Mouse (Mus musculus) midbrain, embryonic 16.5 days (tissue): ENCODE results near the gene Isy1. TPM values are rescaled to one million over a fixed set of nuclear protein-coding genes. Genes with fewer than 3 reads are reported as not detected.

Experiments used
- ATAC-seq: fragments of 200-750 bp; cut with Nextera tagmentation; 2 replicates; pipeline ENCODE4 v1.8.0; 2017; ENCODE audit warnings: moderate TSS enrichment
- H3K27ac ChIP-seq: fragments of 300-500 bp; sonication (generic); 2 replicates; pipeline ENCODE4 v1.5.1; 2014; ENCODE audit warnings: mild to moderate bottlenecking, low read length, mixed read lengths
- H3K27me3 ChIP-seq: fragments of 300-500 bp; sonication (generic); 2 replicates; pipeline ENCODE4 v1.6.1; 2014; ENCODE audit warnings: low read depth, low read length, mixed read lengths; ENCODE audit not compliant: control insufficient read depth, insufficient read depth
- H3K36me3 ChIP-seq: fragments of 300-500 bp; sonication (generic); 2 replicates; pipeline ENCODE4 v1.6.1; 2014; ENCODE audit warnings: mild to moderate bottlenecking, low read length, moderate library complexity, mixed read lengths; ENCODE audit not compliant: control insufficient read depth, insufficient read depth
- H3K4me1 ChIP-seq: fragments of 300-500 bp; sonication (generic); 2 replicates; pipeline ENCODE4 v1.6.1; 2014; ENCODE audit warnings: mild to moderate bottlenecking, low read length, mixed read lengths; ENCODE audit not compliant: control insufficient read depth, insufficient read depth
- H3K4me2 ChIP-seq: fragments of 300-500 bp; sonication (generic); 2 replicates; pipeline ENCODE4 v1.6.1; 2014; ENCODE audit warnings: mild to moderate bottlenecking, low read length, mixed read lengths
- H3K4me3 ChIP-seq: fragments of 300-500 bp; sonication (generic); 2 replicates; pipeline ENCODE4 v1.5.1; 2014; ENCODE audit warnings: low read depth, mild to moderate bottlenecking, low read length, moderate library complexity, mixed read lengths
- H3K9ac ChIP-seq: fragments of 300-500 bp; sonication (generic); 2 replicates; pipeline ENCODE4 v1.6.1; 2014; ENCODE audit warnings: low read depth, low read length, mixed read lengths
- H3K9me3 ChIP-seq: fragments of 300-500 bp; sonication (generic); replicated peaks from 2 replicates; pipeline ENCODE4 v1.6.1; 2014; ENCODE audit warnings: mild to moderate bottlenecking, low read length, mixed read lengths; ENCODE audit not compliant: control insufficient read depth, poor library complexity, severe bottlenecking
- WGBS: fragments of 180-500 bp; shearing (Covaris S2); extraction: QIAGEN DNeasy Blood & Tissue Kit; methylation state at CpG from one replicate; pipeline ENCODE4 v1.1.7; 2014; 5-methylcytosine and 5-hydroxymethylcytosine counted together
- polyA plus RNA-seq: library from polyadenylated mRNA; unstranded; fragments of >200 nt; fragmentation: Nextera tagmentation; extraction: Ambion mirVana; gene quantifications from 2 replicates; pipeline ENCODE4 v1.2.1, GENCODE M21; 2015

Gene Isy1
- polyA plus RNA-seq, 1 experiment from 2014 or later = 26.2 TPM

- WGBS = 89% methylated on average over 11 of the region's 11 CpGs
- no peak overlapping the region for H3K4me3 ChIP-seq
Observed at GRCm38 (mm10) chr6:87779174-87780165, 59.1 kb downstream of the Isy1 start.

DNA sequence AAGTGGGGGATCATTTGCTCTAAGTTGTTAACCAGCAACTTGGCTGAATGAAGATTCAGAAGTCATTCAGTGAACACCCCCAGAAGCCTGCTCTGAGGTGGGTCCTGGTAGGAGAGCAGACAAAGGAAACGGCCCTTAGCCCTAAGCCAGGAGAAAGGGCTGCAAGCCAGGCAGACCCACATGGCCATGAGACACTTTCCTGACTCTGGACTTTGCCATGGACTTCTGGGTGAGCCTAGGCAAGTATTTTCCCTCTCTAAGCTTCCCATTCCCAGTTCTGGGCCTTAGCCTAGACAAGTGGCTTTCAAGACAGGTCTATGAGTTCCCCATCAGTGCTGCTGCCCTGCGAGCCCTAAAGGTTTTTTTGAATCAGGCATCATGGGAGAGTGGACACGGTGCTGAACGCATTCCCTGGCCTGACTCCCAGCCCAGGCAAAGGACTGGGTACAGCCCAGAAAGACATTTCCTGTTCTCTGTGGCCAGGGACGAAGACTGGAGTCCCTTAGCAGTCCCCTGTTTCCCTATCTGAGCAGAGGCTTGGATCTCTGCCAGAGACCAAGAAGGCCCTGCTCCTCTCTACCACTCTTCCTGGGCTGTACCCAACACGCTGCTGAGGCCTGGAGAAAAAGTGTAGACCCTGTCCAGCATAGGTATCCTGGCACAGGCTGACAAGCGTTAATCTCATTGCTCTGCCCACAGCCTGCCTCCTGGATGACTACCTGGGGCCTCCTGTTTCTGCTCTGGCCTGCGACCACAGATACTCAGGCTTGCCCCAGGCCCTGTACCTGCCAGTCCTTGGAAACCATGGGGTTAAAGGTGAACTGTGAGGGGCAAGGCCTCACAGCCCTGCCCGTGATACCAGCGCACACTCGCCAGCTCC, 60.1 kb downstream of the Isy1 start:
- ATAC-seq = no peak
- H3K4me3 ChIP-seq = no peak overlapping the region
- H3K4me2 ChIP-seq = no peak overlapping the region
- H3K9me3 ChIP-seq = no peaks in the 10 kb centered on the region
- 77% methylated on average over 11 of the region's 11 CpGs for WGBS
- no peaks in the 10 kb centered on the region for H3K4me1 ChIP-seq
- H3K27me3 ChIP-seq = no peaks in the 10 kb centered on the region
- no peak overlapping the region for H3K9ac ChIP-seq
- H3K36me3 ChIP-seq = no peaks in the 10 kb centered on the region
- H3K27ac ChIP-seq = no peak overlapping the region

More at GRCm38 (mm10) chr6:87779174-87780165, 59.1 kb downstream of the Isy1 start:
- Histone ChIP-seq H3K9ac (no peak overlapping the region), H3K36me3 (no peaks in the 10 kb centered on the region), H3K27me3 (no peaks in the 10 kb centered on the region), H3K4me1 (no peaks in the 10 kb centered on the region), H3K27ac (no peak overlapping the region), H3K9me3 (no peaks in the 10 kb centered on the region), H3K4me2 (no peak overlapping the region)
- no peak for ATAC-seq

DNA sequence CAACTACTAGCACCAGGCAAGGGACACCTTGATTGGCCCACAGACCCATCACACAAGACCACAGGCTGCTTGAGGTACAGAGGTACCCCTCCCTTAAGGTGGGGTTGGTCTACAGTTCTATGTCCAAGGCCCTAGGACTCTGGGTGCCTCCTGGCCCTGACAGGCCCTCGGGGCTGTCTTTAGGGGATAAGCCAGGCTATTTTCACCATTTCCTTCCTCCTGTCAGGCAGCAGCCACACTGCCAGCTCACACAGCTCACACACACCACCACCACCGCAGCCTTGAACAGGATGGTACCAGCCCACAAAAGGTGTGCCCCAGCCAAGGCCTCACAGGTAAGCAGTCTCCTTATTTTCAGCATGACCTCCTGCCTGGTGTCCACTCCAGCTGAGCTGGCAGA, 60.8 kb downstream of the Isy1 start, which contains the start of gene Gp9:
Gene Gp9, plus strand, starts transcription at position 231 of the 400 bp plus-strand sequence.
- Histone ChIP-seq H3K27ac (no peak within 1 kb of the TSS), H3K9me3 (no peaks in the 10 kb centered on the region), H3K4me2 (no peak within 1 kb of the TSS), H3K9ac (no peak within 1 kb of the TSS), H3K27me3 (no peaks in the 10 kb centered on the region), H3K4me1 (no peaks in the 10 kb centered on the region), H3K36me3 (no peaks in the 10 kb centered on the region), H3K4me3 (no peak within 1 kb of the TSS)
- ATAC-seq = no peak
- 79% methylated on average over 2 of the region's 2 CpGs for WGBS

DNA sequence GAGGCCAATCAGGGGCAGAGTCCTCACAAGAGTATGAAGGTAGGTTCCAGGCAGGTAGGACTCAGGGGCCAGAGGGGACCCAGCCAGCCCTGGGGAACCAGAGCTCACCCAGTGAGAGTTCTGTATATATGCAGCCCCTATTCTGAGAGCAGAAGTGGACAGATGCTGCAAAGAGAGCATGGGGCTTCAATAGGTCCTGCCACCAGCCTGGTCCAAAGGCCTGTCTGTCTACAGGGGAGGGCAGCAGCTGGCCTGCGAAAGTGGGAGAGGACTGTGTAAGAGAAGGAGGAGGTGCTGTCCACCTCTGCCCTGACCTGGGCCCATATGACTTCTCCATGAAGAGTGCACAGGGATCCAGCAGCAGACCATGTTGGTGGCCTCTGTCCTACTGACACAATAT, 61.9 kb downstream of the Isy1 start:
- H3K27me3 ChIP-seq = no peaks in the 10 kb centered on the region
- 83% methylated on average over 1 of the region's 1 CpGs for WGBS

GRCm38 (mm10) chr6:87775588-87776245, 62.9 kb downstream of the Isy1 start:
- no peak for ATAC-seq
- Histone ChIP-seq H3K36me3 (no peaks in the 10 kb centered on the region), H3K4me1 (no peaks in the 10 kb centered on the region), H3K9me3 (no peaks in the 10 kb centered on the region), H3K9ac (no peak overlapping the region), H3K27ac (no peak overlapping the region), H3K4me3 (no peak overlapping the region), H3K27me3 (no peaks in the 10 kb centered on the region), H3K4me2 (no peak overlapping the region)
- 74% methylated on average over 3 of the region's 3 CpGs for WGBS

More for the DNA sequence above, 61.9 kb downstream of the Isy1 start:
- H3K4me2 ChIP-seq = no peak overlapping the region
- H3K36me3 ChIP-seq = no peaks in the 10 kb centered on the region
- no peaks in the 10 kb centered on the region for H3K4me1 ChIP-seq
- no peaks in the 10 kb centered on the region for H3K9me3 ChIP-seq
- ATAC-seq = no peak
- H3K4me3 ChIP-seq = no peak overlapping the region
- no peak overlapping the region for H3K9ac ChIP-seq
- no peak overlapping the region for H3K27ac ChIP-seq

- Histone ChIP-seq H3K27me3 (no peaks in the 10 kb centered on the region), H3K4me1 (no peaks in the 10 kb centered on the region), H3K9ac (no peak overlapping the region), H3K27ac (no peak overlapping the region), H3K4me2 (no peak overlapping the region), H3K9me3 (no peaks in the 10 kb centered on the region), H3K4me3 (no peak overlapping the region), H3K36me3 (no peaks in the 10 kb centered on the region)
- ATAC-seq = no peak
- WGBS = 87% methylated on average over 9 of the region's 9 CpGs
Observed at GRCm38 (mm10) chr6:87774909-87775308, 63.7 kb downstream of the Isy1 start.

DNA sequence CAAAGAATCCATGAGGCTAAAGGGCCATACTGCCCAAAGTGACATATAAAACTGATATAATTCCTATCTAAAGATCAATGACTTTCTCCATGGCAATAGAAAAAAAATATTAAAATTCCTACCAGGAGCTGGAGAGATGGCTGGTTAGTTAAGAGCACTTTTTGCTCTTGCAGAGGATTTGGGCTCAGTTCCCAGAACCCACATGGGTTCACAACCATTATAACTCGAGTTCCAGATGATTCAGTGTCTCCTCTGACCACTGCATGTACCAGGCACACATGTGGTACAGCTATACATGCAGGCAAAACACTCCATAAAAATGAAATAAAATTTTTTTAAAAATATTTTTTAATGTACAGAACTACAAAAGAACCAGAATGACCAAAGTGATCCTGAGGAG, 64.1 kb downstream of the Isy1 start:
- ATAC-seq = no peak
- no peaks in the 10 kb centered on the region for H3K27me3 ChIP-seq
- no peaks in the 10 kb centered on the region for H3K9me3 ChIP-seq
- H3K27ac ChIP-seq = no peak overlapping the region
- no peaks in the 10 kb centered on the region for H3K36me3 ChIP-seq
- no peaks in the 10 kb centered on the region for H3K4me1 ChIP-seq
- H3K9ac ChIP-seq = no peak overlapping the region
- no peak overlapping the region for H3K4me2 ChIP-seq
- WGBS = 34% methylated on average over 1 of the region's 1 CpGs
- no peak overlapping the region for H3K4me3 ChIP-seq

DNA sequence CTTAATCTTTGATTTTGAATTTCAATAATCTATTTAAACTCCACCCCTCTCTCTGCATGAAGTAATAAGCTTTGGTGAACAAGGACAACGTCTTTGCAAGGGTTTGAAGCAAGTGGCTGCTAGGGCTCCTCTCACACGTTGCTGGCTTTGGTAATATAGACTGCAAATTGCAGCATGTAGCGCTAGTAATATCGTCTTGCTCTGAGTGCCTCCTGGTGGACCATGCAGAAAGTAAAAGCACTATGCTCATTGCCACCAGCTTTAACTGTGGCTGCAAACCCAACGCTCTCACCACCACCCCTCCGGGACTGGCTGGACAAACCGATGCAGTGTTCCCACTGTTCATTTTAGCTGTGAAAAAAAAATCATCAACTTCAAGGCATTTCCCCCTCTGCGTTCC, 68.0 kb downstream of the Isy1 start:
- WGBS = 56% methylated on average over 8 of the region's 8 CpGs
- peaks cover 2% of the 10 kb centered on the region; the same call in 1 of the 2 replicates for H3K9me3 ChIP-seq
- no peak overlapping the region for H3K27ac ChIP-seq
- H3K4me2 ChIP-seq = no peak overlapping the region
- ATAC-seq = no peak
- H3K27me3 ChIP-seq = no peaks in the 10 kb centered on the region
- no peak overlapping the region for H3K4me3 ChIP-seq
- H3K36me3 ChIP-seq = no peaks in the 10 kb centered on the region
- H3K9ac ChIP-seq = no peak overlapping the region
- H3K4me1 ChIP-seq = no peaks in the 10 kb centered on the region
